Mouse (Mus musculus): Measurements from ENCODE around the gene Olfr101. TPM values are rescaled to one million over a fixed set of nuclear protein-coding genes. Genes with fewer than 3 reads are reported as not detected.
A peak's percentile ranks its signal among the peaks of the same experiment; 100 is the strongest.

Gene Olfr101
- not detected for total RNA-seq (2021)
- long read RNA-seq, experiment 1 = 0 reads
- long read RNA-seq, experiment 2 = 0 reads

DNA sequence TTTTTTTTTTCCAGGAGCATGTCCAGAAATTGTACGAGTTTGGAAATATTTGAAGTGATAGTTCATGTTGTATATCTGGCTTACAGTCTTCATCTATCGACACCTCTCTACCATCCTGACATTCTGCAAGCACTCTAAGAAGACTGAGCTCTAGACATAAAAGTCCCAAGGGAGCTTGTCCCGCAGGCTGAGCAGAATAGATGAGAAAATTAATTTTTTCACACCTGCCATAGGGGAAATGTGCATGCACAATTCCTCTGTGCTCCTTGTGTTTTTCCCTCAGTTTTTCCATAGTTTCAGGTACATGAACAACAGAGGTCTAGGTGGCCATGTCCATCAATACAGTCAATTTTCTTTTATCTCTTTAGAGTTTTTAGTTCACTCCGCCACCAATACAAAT, at the start of gene Olfr101:
Olfr101 (minus strand) TSS at position 101 of the 400 bp plus-strand sequence.
- no peak for DNase-seq (ENCODE audit: low spot score in 2 of 2)

DNA sequence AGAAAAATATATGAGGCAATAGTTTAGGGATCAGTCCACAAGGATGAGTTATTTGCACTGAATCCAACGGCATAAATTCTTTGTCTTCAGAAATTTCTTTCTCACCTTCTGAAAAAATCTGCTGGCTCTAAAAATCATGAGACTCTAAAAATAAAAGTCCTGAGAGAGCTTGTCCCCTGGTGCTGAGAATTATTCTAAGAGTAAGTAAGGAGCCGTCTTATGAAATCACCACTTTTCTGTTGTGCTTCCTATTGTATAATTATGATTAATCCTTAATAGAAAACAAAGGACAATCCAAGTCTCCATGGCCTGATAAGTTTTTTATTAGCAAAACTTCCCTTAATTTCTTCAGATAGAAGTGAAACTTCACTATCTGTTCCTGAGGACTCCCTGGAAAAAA, 35.5 kb upstream of the Olfr101 start, which contains the start of gene Olfr103:
Olfr103 (minus strand) TSS at position 101 of the 400 bp plus-strand sequence.
- DNase-seq (ENCODE audit: low spot score in 2 of 2) = no peak

DNA sequence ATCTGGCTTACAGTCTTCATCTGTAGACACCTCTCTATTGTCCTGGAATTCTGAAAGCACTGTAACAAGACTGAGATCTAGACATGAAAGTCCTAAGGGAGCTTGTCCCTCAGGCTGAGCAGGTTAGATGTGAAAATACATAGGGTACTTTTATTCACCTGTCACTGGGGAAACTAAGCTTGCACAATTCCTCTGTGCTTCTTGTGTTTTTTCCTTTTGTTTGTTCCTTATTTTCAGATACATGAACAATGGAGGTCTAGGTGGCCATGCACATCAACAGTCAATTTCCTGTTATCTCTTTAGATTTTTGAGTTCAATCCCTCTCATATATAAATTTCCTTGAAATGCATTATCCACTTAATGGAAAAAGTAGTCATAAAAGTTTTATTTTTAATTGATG, 12.8 kb upstream of the Olfr101 start, which contains the start of gene Olfr102:
Olfr102 (minus strand) TSS at position 101 of the 400 bp plus-strand sequence.
- DNase-seq (ENCODE audit: low spot score in 2 of 2) = no peak

DNA sequence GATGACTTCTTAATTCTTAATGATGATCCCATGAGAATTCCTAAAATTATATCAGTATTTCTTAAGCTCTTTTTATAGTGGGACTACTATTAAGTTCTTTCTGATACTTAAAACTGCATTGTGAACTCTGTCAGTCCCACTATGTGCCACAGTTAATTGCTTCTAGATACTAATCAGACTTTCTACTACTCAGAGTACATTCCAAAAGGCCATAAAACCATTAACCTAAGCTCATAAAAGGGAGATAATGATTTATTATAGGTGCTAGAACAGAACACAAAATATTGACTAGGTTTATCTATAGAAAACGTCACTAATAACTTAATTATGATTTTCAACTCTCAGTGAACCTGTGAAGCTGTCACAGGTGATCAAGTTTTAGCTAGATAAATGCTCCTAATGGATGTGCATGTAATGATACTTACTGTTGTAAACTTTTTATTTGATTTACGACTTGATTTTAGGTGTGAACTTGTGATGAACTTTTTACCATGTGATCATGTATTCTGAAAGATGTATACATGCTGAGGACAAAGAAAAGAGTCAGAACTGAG, 6.1 kb upstream of the Olfr101 start:
- DNase-seq (ENCODE audit: low spot score in 2 of 2) = no peak

DNA sequence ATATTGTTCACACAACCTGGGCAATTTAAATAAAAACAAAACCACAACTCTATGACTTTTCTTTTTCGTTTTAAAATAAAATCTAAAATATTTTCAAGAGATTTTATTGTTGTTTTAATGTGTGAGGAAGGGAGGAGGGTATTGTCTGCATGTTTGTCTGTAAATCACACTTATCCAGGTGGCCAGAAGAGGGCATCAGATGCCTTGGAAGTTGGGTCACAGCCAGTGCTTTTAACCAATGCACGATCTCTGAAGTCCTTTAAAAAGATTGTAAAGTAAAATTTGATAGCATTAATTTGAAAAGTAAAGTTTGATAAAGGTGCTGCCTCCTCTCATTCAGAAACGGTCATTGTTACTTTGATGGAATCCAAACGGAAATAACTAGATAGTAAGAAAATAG, 4.4 kb upstream of the Olfr101 start:
- DNase-seq (ENCODE audit: low spot score in 2 of 2) = peak in 1 of 2 experiments; percentile 13

DNA sequence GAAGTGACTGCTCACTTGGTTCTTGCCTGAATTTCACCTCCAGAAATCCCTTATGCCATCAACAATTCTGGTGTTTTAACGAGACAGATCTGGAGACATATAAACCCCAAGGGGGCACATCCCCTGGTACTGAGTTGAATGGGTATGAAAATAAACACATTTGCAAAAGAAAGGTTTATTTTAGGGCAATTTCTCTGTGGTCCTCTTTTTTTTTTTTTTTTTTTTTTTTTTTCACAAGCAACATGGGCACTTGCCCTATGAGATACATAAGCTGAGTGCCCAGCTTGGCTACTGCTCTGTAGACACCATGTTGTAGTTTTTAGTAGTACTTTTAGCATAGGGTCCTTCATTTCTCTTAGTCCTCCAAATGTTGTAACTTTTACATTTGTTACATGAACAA, 20.8 kb downstream of the Olfr101 start, which contains the start of gene Olfr99:
Olfr99 (minus strand) TSS at position 101 of the 400 bp plus-strand sequence.
- DNase-seq (ENCODE audit: low spot score in 2 of 2) = no peak

DNA sequence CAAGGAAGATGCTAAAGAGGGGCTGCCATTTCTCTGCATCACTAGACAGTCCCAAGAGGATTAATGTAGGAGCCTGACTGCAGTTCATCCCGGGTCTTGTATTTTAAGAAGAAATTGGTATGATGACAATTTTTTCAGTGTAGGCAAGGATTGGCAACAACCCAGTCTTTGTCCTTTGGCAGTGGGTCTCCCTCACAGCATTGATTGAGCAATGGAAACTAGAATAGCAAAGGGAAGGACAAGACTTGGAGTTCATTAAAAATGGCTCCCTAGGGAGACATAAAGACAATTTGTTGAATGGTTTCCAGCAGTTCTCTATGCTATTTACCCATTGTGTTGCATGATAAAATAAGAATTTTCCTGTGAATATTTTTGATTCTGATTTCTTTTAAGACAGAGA, 23.8 kb downstream of the Olfr101 start:
- no peak for DNase-seq (ENCODE audit: low spot score in 2 of 2)

DNA sequence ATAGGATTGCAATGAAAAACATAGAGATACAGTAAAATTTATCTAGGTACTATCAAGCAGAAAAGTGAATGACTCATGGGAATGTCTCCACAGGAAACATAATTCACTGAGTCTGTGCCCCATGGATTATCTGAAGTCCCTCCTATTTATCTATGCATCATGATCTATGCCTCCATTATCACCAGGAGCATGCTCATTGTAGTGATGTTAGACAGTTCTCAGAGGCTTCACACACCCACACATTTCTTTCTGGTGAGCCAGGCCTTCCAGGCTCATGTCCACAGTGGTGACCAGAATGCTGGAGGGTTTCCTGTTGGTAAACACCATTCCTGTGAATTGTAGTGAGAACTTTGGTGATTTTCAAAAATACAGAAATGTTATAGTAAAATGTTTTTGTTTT, 27.5 kb downstream of the Olfr101 start:
- no peak for DNase-seq (ENCODE audit: low spot score in 2 of 2)

DNA sequence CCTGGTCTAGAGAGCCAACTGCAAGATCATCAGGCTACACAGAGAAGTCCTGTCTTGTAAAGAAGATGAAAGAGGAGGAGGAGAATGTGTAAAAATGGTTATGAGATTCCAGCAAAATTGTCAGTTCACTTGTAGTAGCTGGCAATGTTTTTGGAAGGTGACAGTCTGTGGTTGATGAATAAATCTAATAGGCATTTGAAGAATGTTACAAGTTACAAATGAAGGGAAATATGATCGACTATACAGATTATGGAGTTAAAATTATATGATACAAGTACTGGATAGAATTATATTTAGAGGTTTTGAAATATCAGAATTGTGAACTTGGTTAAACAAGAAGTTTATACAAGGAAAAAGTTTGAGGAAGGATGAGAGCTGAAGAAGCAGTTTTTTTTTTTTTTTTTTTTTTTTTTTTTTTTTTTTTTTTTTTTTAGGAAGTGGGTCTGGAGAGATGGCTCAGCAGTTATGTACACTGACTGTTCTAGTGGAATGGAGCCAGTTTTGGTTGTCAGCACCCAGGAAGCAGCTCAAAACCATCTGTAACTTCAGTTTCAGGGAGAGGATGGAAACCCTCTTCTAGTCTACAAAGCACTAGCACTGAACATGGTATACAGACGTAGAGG, 28.4 kb downstream of the Olfr101 start:
- DNase-seq (ENCODE audit: low spot score in 2 of 2) = no peak

DNA sequence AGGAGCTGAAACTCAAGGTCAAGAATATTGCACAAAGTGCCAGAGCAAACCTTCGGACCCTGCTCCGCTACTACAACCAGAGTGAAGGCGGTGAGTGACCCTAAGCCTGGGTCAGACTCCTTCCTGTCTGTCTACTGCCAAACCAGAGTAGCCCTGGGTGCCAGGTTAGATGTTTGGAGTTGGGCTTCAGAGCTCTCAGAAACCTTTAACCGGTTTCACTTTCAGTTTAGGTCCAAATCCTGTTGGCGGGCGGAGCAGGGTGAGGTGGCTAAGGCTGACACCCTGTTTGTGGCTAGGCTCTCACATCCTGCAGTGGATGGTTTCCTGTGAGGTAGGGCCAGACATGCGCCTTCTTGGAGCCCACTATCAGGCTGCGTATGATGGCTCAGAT, 33.4 kb downstream of the Olfr101 start:
- DNase-seq (ENCODE audit: low spot score in 2 of 2) = peak in 1 of 2 experiments; percentile 4

DNA sequence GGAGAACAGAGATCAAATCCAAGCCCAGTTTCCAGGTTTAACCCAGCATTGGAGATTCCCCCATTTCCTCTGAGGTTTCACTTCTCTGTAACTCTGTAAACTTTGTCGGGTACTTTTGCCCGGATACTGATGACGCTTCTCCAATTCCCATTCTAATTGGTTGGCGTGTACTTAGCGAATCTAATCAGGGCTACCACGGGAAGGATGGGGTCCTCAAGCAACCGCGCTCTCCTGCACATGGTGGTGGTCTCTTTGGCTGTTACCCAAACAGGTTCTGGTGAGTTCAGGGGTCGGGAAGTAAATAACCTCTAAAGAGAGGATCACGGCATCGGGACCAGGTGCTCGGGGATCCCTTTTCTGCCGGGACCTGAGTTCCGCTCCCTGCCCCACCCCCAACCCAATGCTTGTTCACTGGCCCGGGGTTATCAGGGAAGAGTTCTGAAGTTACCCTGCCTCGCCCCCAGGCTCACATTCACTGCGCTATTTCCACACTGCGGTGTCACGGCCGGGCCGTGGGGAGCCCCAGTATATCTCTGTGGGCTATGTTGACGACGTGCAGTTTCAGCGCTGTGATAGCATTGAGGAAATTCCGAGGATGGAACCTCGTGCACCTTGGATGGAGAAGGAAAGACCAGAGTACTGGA, 33.9 kb downstream of the Olfr101 start, which contains the start of gene H2-M3:
H2-M3 (plus strand) TSS at position 163 of the 644 bp plus-strand sequence.
- DNase-seq (ENCODE audit: low spot score in 2 of 2) = peak; percentile 91 to 95

DNA sequence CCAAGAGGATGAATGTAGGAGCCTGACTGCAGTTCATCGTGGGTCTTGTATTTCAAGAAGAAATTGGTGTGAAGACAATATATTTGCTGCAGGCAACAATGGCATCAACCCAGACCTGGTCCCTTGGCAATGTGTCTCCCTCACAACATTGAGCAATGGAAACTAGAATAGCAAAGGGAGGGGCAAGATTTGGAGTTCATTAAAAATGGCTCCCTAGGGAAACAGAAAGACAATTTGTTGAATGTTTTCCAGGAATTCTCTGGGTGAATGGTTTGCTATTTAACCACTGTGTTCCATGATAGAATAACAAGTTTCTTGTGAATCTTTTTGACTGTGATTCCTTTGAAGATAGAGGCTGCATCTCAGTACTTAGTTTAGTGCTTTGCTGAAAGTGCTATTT, 40.5 kb downstream of the Olfr101 start, which contains the start of gene Olfr98:
Olfr98 (minus strand) TSS at position 124 of the 400 bp plus-strand sequence.
- no peak for DNase-seq (ENCODE audit: low spot score in 2 of 2)

DNA sequence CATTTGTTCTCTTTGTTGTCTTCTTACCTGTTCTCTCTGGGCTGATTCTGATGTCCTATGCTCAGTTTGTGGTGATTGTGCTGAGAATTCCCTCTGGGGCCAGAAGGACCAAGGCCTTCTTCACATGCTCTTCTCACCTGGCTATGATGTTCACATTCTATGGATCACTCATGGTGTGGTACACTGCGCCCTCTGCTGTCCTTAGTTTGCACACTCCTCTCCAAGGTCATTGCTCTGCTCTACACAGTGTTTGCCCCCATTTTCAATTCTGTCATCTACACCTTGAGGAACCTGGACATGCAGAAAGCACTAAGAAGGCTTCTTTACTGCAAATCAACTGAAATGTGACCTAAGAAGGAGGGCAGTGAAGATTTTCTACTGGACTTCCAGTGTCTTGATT, 53.6 kb downstream of the Olfr101 start:
- DNase-seq (ENCODE audit: low spot score in 2 of 2) = peak in 1 of 2 experiments; percentile 14

DNA sequence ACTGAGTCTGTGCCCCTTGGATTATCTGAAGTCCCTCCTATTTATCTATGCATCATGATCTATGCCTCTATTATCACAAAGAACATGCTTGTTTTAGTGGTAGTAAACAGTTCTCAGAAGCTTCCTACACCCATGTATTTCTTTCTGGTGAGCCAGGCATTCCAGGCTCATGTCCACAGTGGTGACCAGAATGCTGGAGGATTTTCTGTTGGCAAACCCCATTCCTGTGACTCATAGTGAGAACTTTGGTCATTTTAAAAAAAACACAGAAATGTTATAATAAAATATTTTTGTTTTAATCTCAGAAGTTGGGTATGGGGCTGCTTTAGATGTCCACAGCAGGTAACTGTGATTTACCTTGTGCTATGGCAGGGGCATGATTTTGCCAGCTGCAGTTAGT, 54.7 kb downstream of the Olfr101 start:
- DNase-seq (ENCODE audit: low spot score in 2 of 2) = no peak

Other genes starting within 250 kb of the Olfr101 start
- not detected for gene Olfr90, start 215.8 kb downstream of the Olfr101 start, total RNA-seq (2021)
- not detected for gene Olfr91, start 206.0 kb downstream of the Olfr101 start, total RNA-seq (2021)
- gene Olfr92, start 184.2 kb downstream of the Olfr101 start, total RNA-seq (2021) = not detected
- not detected for gene Olfr93, start 142.8 kb downstream of the Olfr101 start, total RNA-seq (2021)
- not detected for gene Ubd, start 110.4 kb downstream of the Olfr101 start, total RNA-seq (2021)
- not detected for gene Olfr94, start 103.3 kb downstream of the Olfr101 start, total RNA-seq (2021)
- not detected for gene Olfr95, start 91.2 kb downstream of the Olfr101 start, total RNA-seq (2021)
- not detected for gene Olfr96, start 84.2 kb downstream of the Olfr101 start, total RNA-seq (2021)
- gene Olfr97, start 67.0 kb downstream of the Olfr101 start, total RNA-seq (2021) = not detected
- not detected for gene Olfr98, start 40.6 kb downstream of the Olfr101 start, total RNA-seq (2021)
- gene H2-M3, start 34.1 kb downstream of the Olfr101 start, total RNA-seq (2021) = 1 to 10 TPM; 3.8 to 4.6 TPM
- gene Olfr99, start 20.9 kb downstream of the Olfr101 start, total RNA-seq (2021) = not detected
- not detected for gene Olfr102, start 12.7 kb upstream of the Olfr101 start, total RNA-seq (2021)
- gene Olfr103, start 35.4 kb upstream of the Olfr101 start, total RNA-seq (2021) = not detected
- not detected for gene Olfr104-ps, start 55.3 kb upstream of the Olfr101 start, total RNA-seq (2021)
- not detected for gene Olfr105-ps, start 74.7 kb upstream of the Olfr101 start, total RNA-seq (2021)
- not detected for gene Olfr106-ps, start 86.1 kb upstream of the Olfr101 start, total RNA-seq (2021)
- not detected for gene Olfr107, start 94.9 kb upstream of the Olfr101 start, total RNA-seq (2021)
- gene Olfr108, start 141.2 kb upstream of the Olfr101 start, total RNA-seq (2021) = not detected
- gene Olfr109, start 154.6 kb upstream of the Olfr101 start, total RNA-seq (2021) = not detected
- gene H2-M2, start 179.2 kb upstream of the Olfr101 start, total RNA-seq (2021) = not detected
- not detected for gene Olfr110, start 188.2 kb upstream of the Olfr101 start, total RNA-seq (2021)
- gene Olfr111, start 203.7 kb upstream of the Olfr101 start, total RNA-seq (2021) = under 1 TPM in 1 of 2 experiments, not detected in 1; 0.19 TPM

Data from left cerebral cortex, adult 18-20 months (tissue).